Mouse (Mus musculus): ENCODE data around the gene Plcb1. TPM values are rescaled to one million over a fixed set of nuclear protein-coding genes. Genes with fewer than 3 reads are reported as not detected.

Gene Plcb1
- total and polyA plus RNA-seq, 3 experiments, result 0.78 to 4.2 (median 3.9) TPM

- WGBS, result 74% methylated on average over 1 of the region's 1 CpGs
- TF ChIP-seq POLR2A (IDR thresholded peaks at IDR 0.05; ENCODE audit: insufficient read depth, low read depth, low read length) (no peak), EP300 (IDR thresholded peaks at IDR 0.05; ENCODE audit: insufficient read depth, low read depth, low read length) (no peak), CTCF (IDR thresholded peaks at IDR 0.05) (no peak)
- no peak for DNase-seq
- no peak overlapping the region for H3K27ac ChIP-seq
- peaks cover 1% of the 10 kb centered on the region for H3K4me1 ChIP-seq (ENCODE audit: control insufficient read depth, insufficient read depth, low read length)
- intact Hi-C loops (cut with DNase I), result no loop called here
- H3K27me3 ChIP-seq (ENCODE audit: control insufficient read depth, insufficient read depth, low read length), result no peaks in the 10 kb centered on the region
- H3K9ac ChIP-seq (ENCODE audit: low read depth, low read length), result no peak overlapping the region
- no peak overlapping the region for H3K4me3 ChIP-seq
- no peaks in the 10 kb centered on the region for H3K36me3 ChIP-seq (ENCODE audit: control insufficient read depth, insufficient read depth, low read length)
- H3K79me2 ChIP-seq (replicated peaks; ENCODE audit: control insufficient read depth, insufficient read depth, low read length), result no peaks in the 10 kb centered on the region
Measured at GRCm38 (mm10) chr2:135075375-135075774, 289.5 kb downstream of the Plcb1 start.

DNA sequence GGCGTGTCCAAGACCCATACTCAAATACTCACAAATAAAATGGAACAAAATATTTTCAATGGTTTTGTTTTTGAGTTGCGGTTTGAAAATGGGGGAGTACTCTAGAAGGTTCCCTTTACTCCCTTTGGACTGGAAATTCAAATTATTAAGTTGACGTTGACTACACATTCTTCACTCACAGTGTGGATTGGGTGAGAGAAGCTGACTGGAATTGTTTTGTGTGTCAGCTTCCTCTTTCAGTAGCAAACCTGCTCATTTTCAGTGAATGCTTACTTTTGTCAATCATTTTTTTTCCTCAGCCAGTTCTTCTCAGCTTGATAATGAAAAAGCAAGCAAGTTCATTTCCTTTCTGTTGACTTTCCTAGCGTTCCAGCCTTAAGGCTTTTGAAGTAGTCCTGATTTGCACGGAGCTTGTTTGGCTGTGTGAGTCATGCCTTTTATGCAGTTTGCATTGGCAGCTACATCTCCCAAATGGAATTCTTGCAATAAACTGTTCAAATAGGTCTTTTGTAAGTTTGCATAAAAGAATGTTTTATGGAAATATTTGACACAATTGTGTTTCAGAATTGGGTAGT lies 306.8 kb downstream of the Plcb1 start:
- Histone ChIP-seq H3K4me1 (ENCODE audit: control insufficient read depth, insufficient read depth, low read length) (no peaks in the 10 kb centered on the region), H3K36me3 (ENCODE audit: control insufficient read depth, insufficient read depth, low read length) (no peaks in the 10 kb centered on the region; the same call in 1 of the 2 replicates), H3K27ac (no peak overlapping the region), H3K9ac (ENCODE audit: low read depth, low read length) (no peak overlapping the region), H3K27me3 (ENCODE audit: control insufficient read depth, insufficient read depth, low read length) (no peaks in the 10 kb centered on the region), H3K4me3 (no peak overlapping the region), H3K79me2 (replicated peaks; ENCODE audit: control insufficient read depth, insufficient read depth, low read length) (no peaks in the 10 kb centered on the region)
- intact Hi-C loops (cut with DNase I), result loop anchor here (10.0 kb wide), 1 partner anchor 112 kb away; no protein-coding TSS in a partner anchor
- WGBS, result 52% methylated on average over 5 of the region's 5 CpGs
- no peak for DNase-seq
- TF ChIP-seq EP300 (IDR thresholded peaks at IDR 0.05; ENCODE audit: insufficient read depth, low read depth, low read length) (no peak), CTCF (IDR thresholded peaks at IDR 0.05) (no peak), POLR2A (IDR thresholded peaks at IDR 0.05; ENCODE audit: insufficient read depth, low read depth, low read length) (no peak)

DNA sequence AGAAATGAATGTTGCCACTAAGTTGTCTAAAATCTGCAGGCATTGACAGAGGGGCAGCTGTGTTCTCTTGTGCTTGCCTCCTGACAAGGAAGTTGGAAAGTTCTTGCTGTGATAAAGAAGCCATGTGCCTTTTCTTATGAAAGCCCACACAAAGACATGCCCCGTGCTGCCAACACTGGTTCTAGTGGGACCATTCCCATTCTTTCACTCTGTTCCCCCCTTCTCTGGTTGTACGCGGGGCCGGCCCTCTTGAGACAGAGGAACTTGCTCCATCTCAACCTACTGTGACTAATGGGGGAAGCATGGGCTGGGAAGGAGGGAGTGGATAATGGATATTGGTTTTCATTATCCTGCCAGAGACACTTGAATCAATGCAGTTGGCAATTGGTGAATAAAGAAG lies 315.4 kb downstream of the Plcb1 start:
- Histone ChIP-seq H3K79me2 (replicated peaks; ENCODE audit: control insufficient read depth, insufficient read depth, low read length) (no peaks in the 10 kb centered on the region), H3K36me3 (ENCODE audit: control insufficient read depth, insufficient read depth, low read length) (no peaks in the 10 kb centered on the region), H3K4me1 (ENCODE audit: control insufficient read depth, insufficient read depth, low read length) (no peaks in the 10 kb centered on the region), H3K4me3 (no peak overlapping the region), H3K27me3 (ENCODE audit: control insufficient read depth, insufficient read depth, low read length) (no peaks in the 10 kb centered on the region), H3K27ac (no peak overlapping the region), H3K9ac (ENCODE audit: low read depth, low read length) (no peak overlapping the region)
- no peak for DNase-seq
- no peak for TF ChIP-seq EP300 (IDR thresholded peaks at IDR 0.05; ENCODE audit: insufficient read depth, low read depth, low read length)
- TF ChIP-seq CTCF (IDR thresholded peaks at IDR 0.05), result no peak
- TF ChIP-seq POLR2A (IDR thresholded peaks at IDR 0.05; ENCODE audit: insufficient read depth, low read depth, low read length), result no peak
- WGBS, result 70% methylated on average over 4 of the region's 4 CpGs
- intact Hi-C loops (cut with DNase I), result no loop called here

- Histone ChIP-seq H3K4me1 (ENCODE audit: control insufficient read depth, insufficient read depth, low read length) (no peaks in the 10 kb centered on the region), H3K36me3 (ENCODE audit: control insufficient read depth, insufficient read depth, low read length) (no peaks in the 10 kb centered on the region), H3K27me3 (ENCODE audit: control insufficient read depth, insufficient read depth, low read length) (no peaks in the 10 kb centered on the region), H3K79me2 (replicated peaks; ENCODE audit: control insufficient read depth, insufficient read depth, low read length) (no peaks in the 10 kb centered on the region), H3K27ac (no peak overlapping the region), H3K9ac (ENCODE audit: low read depth, low read length) (no peak overlapping the region), H3K4me3 (no peak overlapping the region)
- no peak for DNase-seq
- 77% methylated on average over 1 of the region's 1 CpGs for WGBS
- TF ChIP-seq CTCF (IDR thresholded peaks at IDR 0.05) (no peak), POLR2A (IDR thresholded peaks at IDR 0.05; ENCODE audit: insufficient read depth, low read depth, low read length) (no peak), EP300 (IDR thresholded peaks at IDR 0.05; ENCODE audit: insufficient read depth, low read depth, low read length) (no peak)
- intact Hi-C loops (cut with DNase I), result no loop called here
Measured at GRCm38 (mm10) chr2:135101943-135102342, 316.1 kb downstream of the Plcb1 start.

DNA sequence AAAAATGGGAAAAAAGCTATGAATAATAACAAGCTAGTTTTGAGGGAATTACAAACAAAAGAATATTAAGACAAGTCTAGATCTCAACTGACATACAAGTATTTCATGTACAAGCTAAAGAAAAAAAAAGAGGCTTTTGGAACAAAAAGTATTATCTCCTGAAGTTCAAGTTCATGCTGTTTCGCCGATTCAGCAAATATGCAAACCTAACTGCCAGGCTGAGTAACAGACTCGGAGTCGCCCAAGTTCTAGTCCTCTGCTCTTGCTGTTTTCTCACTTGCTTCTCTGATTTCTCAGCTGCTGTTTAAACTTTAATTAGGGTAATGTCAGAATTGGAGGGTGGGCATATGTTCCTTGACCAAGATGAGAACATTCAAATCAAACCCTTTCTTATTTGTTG lies 320.8 kb downstream of the Plcb1 start:
- no peaks in the 10 kb centered on the region for H3K36me3 ChIP-seq (ENCODE audit: control insufficient read depth, insufficient read depth, low read length)
- no peaks in the 10 kb centered on the region for H3K4me1 ChIP-seq (ENCODE audit: control insufficient read depth, insufficient read depth, low read length)
- DNase-seq, result no peak
- H3K79me2 ChIP-seq (replicated peaks; ENCODE audit: control insufficient read depth, insufficient read depth, low read length), result no peaks in the 10 kb centered on the region
- 96% methylated on average over 4 of the region's 4 CpGs for WGBS
- no peak overlapping the region for H3K9ac ChIP-seq (ENCODE audit: low read depth, low read length)
- H3K27ac ChIP-seq, result no peak overlapping the region
- no peaks in the 10 kb centered on the region for H3K27me3 ChIP-seq (ENCODE audit: control insufficient read depth, insufficient read depth, low read length)
- TF ChIP-seq EP300 (IDR thresholded peaks at IDR 0.05; ENCODE audit: insufficient read depth, low read depth, low read length) (no peak), CTCF (IDR thresholded peaks at IDR 0.05) (no peak), POLR2A (IDR thresholded peaks at IDR 0.05; ENCODE audit: insufficient read depth, low read depth, low read length) (no peak)
- no peak overlapping the region for H3K4me3 ChIP-seq
- intact Hi-C loops (cut with DNase I), result no loop called here

- WGBS, result 68% methylated on average over 2 of the region's 2 CpGs
- TF ChIP-seq POLR2A (IDR thresholded peaks at IDR 0.05; ENCODE audit: insufficient read depth, low read depth, low read length) (no peak), EP300 (IDR thresholded peaks at IDR 0.05; ENCODE audit: insufficient read depth, low read depth, low read length) (no peak), CTCF (IDR thresholded peaks at IDR 0.05) (no peak)
- Histone ChIP-seq H3K79me2 (replicated peaks; ENCODE audit: control insufficient read depth, insufficient read depth, low read length) (no peaks in the 10 kb centered on the region), H3K36me3 (ENCODE audit: control insufficient read depth, insufficient read depth, low read length) (no peaks in the 10 kb centered on the region), H3K4me1 (ENCODE audit: control insufficient read depth, insufficient read depth, low read length) (no peaks in the 10 kb centered on the region), H3K4me3 (no peak overlapping the region), H3K27ac (no peak overlapping the region), H3K27me3 (ENCODE audit: control insufficient read depth, insufficient read depth, low read length) (no peaks in the 10 kb centered on the region), H3K9ac (ENCODE audit: low read depth, low read length) (no peak overlapping the region)
- intact Hi-C loops (cut with DNase I), result no loop called here
- no peak for DNase-seq
Measured at GRCm38 (mm10) chr2:135108607-135109006, 322.7 kb downstream of the Plcb1 start.
